Comparison of ENCODE assay signal across 8 mouse cellular contexts in the genomic region with DNA sequence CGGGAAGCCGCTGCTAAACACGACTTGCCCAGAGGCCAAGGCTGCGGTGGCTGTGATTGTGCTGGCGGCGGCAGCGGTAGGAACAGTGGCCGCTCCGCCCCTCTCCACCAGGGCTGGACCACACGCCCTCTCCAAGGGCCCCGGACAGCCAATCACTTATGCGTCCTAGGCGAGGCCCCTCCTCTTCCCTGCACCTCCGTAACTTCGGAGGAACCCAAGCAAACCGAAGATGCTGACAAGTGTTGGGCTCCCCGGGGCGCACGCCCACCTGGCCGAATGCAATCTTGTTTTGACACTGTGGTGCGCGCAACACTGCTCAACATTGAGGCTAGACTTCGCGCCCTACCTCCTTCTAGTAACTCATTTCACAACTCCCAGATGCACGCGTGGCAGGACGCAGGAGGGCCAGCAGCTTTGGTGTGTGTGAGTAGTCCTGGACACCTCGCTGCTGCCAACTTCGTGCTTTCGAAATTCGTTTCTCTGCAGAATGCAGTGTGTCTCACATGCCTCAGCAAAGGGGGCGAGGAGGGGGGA. TPM values are rescaled to one million over a fixed set of nuclear protein-coding genes. Genes with fewer than 3 reads are reported as not detected.
A peak's percentile ranks its signal among the peaks of the same experiment; 100 is the strongest.
DNase-seq lines count a peak whose midpoint lies in the region; ATAC-seq and TF ChIP-seq lines count a peak whose summit lies in the region.

Gene Tll2 (minus strand): TSS at position 25 of the 534 bp plus-strand sequence.

- no peak for TF ChIP-seq POLR2A in olfactory bulb, adult 2 months (IDR thresholded peaks at IDR 0.05; ENCODE audit: insufficient read depth, low read depth, low read length)

- 1% methylated on average over 32 of the region's 32 CpGs for WGBS in heart, embryonic 16.5 days
- WGBS in kidney, embryonic 16.5 days = 1% methylated on average over 31 of the region's 32 CpGs
- WGBS in lung, embryonic 15.5 days = under 1% methylated on average over 32 of the region's 32 CpGs
- under 1% methylated on average over 32 of the region's 32 CpGs for WGBS in olfactory bulb, adult 2 months

- H3K4me1 ChIP-seq in heart, embryonic 16.5 days (ENCODE audit: control insufficient read depth, insufficient read depth, low read length) = peaks cover 6% of the 10 kb centered on the region
- peaks cover 15% of the 10 kb centered on the region for H3K4me1 ChIP-seq in kidney, embryonic 16.5 days (ENCODE audit: insufficient read depth, low read length)
- H3K4me1 ChIP-seq in lung, embryonic 15.5 days = peaks cover 15% of the 10 kb centered on the region
- peaks cover 15% of the 10 kb centered on the region for H3K4me1 ChIP-seq in olfactory bulb, adult 2 months (ENCODE audit: control insufficient read depth, insufficient read depth, low read length)

- DNase-seq in 3134 (ENCODE audit: extremely low read depth, insufficient read length, low spot score) = peak; percentile 26
- peak; percentile 18 for DNase-seq in fibroblast of lung, adult 2 months (ENCODE audit: low read depth)
- DNase-seq in thymus, postnatal 36 days = peak; percentile 35 to 50

- peak within 1 kb of the TSS; percentile 55 for H3K4me3 ChIP-seq in heart, embryonic 16.5 days (ENCODE audit: low read length)
- peak within 1 kb of the TSS; percentile 37 for H3K4me3 ChIP-seq in kidney, embryonic 16.5 days (ENCODE audit: low read length)
- H3K4me3 ChIP-seq in lung, embryonic 15.5 days = peak within 1 kb of the TSS; percentile 36
- H3K4me3 ChIP-seq in olfactory bulb, adult 2 months (ENCODE audit: insufficient read depth, low read depth, low read length) = peak within 1 kb of the TSS; percentile 24

- peaks cover 28% of the 10 kb centered on the region for H3K27me3 ChIP-seq in heart, embryonic 16.5 days (ENCODE audit: control insufficient read depth, insufficient read depth, low read length)
- H3K27me3 ChIP-seq in kidney, embryonic 16.5 days (ENCODE audit: insufficient read depth, low read length) = peaks cover 49% of the 10 kb centered on the region
- H3K27me3 ChIP-seq in lung, embryonic 15.5 days = peaks cover 42% of the 10 kb centered on the region

- peak within 1 kb of the TSS; percentile 60 for H3K9ac ChIP-seq in heart, embryonic 16.5 days (ENCODE audit: low read length)
- H3K9ac ChIP-seq in kidney, embryonic 16.5 days (replicated peaks; ENCODE audit: low read length) = peak within 1 kb of the TSS; percentile 22
- no peak within 1 kb of the TSS for H3K9ac ChIP-seq in lung, embryonic 15.5 days

- H3K4me2 ChIP-seq in heart, embryonic 16.5 days (ENCODE audit: low read depth, low read length) = peak within 1 kb of the TSS; percentile 90
- H3K4me2 ChIP-seq in kidney, embryonic 16.5 days (replicated peaks; ENCODE audit: low read depth, low read length) = peak within 1 kb of the TSS; percentile 63
- H3K4me2 ChIP-seq in lung, embryonic 15.5 days = peak within 1 kb of the TSS; percentile 86

- ATAC-seq in activated CD4-positive, CD25-positive, alpha-beta regulatory T cell, adult 4 months = peak; percentile 36
- peak; percentile 90 for ATAC-seq in heart, embryonic 16.5 days (replicated peaks; ENCODE audit: extremely low read depth, insufficient read depth, low FRiP score)
- ATAC-seq in kidney, embryonic 16.5 days (ENCODE audit: low FRiP score, low TSS enrichment) = peak; percentile 97
- peak; percentile 89 for ATAC-seq in lung, embryonic 15.5 days (ENCODE audit: borderline replicate concordance, extremely low read depth, low FRiP score, low TSS enrichment)

- TF ChIP-seq CTCF in olfactory bulb, adult 2 months (IDR thresholded peaks at IDR 0.05; ENCODE audit: insufficient read depth, low read depth, low read length) = no peak

- H3K36me3 ChIP-seq in heart, embryonic 16.5 days (ENCODE audit: control insufficient read depth, insufficient read depth) = peaks cover 7% of the 10 kb centered on the region; the same call in 1 of the 2 replicates
- no peaks in the 10 kb centered on the region; the same call in 1 of the 2 replicates for H3K36me3 ChIP-seq in kidney, embryonic 16.5 days (ENCODE audit: insufficient read depth, low read length)
- peaks cover 6% of the 10 kb centered on the region; the same call in 1 of the 2 replicates for H3K36me3 ChIP-seq in lung, embryonic 15.5 days

- H3K27ac ChIP-seq in heart, embryonic 16.5 days (ENCODE audit: low read length) = no peak within 1 kb of the TSS
- H3K27ac ChIP-seq in kidney, embryonic 16.5 days (ENCODE audit: low read length) = no peak within 1 kb of the TSS
- H3K27ac ChIP-seq in lung, embryonic 15.5 days = no peak within 1 kb of the TSS
- no peak within 1 kb of the TSS for H3K27ac ChIP-seq in olfactory bulb, adult 2 months (ENCODE audit: insufficient read depth, low read depth, low read length)

- H3K9me3 ChIP-seq in heart, embryonic 16.5 days (replicated peaks; ENCODE audit: control insufficient read depth, low read length) = no peaks in the 10 kb centered on the region
- no peaks in the 10 kb centered on the region for H3K9me3 ChIP-seq in kidney, embryonic 16.5 days (ENCODE audit: low read length)
- H3K9me3 ChIP-seq in lung, embryonic 15.5 days = no peaks in the 10 kb centered on the region

RNA-seq across cellular contexts. Expression of gene Tll2, which starts in this region (rescaled TPM):
- not detected for polyA plus RNA-seq in activated CD4-positive, CD25-positive, alpha-beta regulatory T cell, adult 4 months (2017; shearing (Covaris generic))
- 0.12 and 0.20 TPM in 2 replicates for polyA plus RNA-seq in heart, embryonic 16.5 days (2015; fragmentation: Nextera tagmentation; extraction: Ambion mirVana)
- polyA plus RNA-seq in kidney, embryonic 16.5 days (2015; fragmentation: Nextera tagmentation; extraction: Ambion mirVana) = 0.06 TPM in 1 of 2 replicates, not detected in the other
- polyA plus RNA-seq in lung, embryonic 15.5 days (2015; fragmentation: Nextera tagmentation; extraction: Ambion mirVana) = not detected in 2 replicates
- polyA plus RNA-seq in olfactory bulb, adult 2 months (2012; ENCODE audit: insufficient read depth, insufficient read length, low replicate concordance, missing spikeins) = not detected in 2 replicates

Comparison
In these comparisons a context has a peak if more than half of its experiments do, and no peak if none do; other contexts are left out.
1. Peak in ATAC-seq in activated CD4-positive, CD25-positive, alpha-beta regulatory T cell, adult 4 months; RNA of the gene not detected or under 1 TPM.
2. Peak in ATAC-seq, H3K4me3 ChIP-seq, H3K9ac ChIP-seq and H3K4me2 ChIP-seq in heart, embryonic 16.5 days; RNA of the gene not detected or under 1 TPM.
3. Peak in ATAC-seq, H3K4me3 ChIP-seq, H3K9ac ChIP-seq and H3K4me2 ChIP-seq in kidney, embryonic 16.5 days; RNA of the gene not detected or under 1 TPM.
4. Peak in ATAC-seq, H3K4me3 ChIP-seq and H3K4me2 ChIP-seq in lung, embryonic 15.5 days; RNA of the gene not detected or under 1 TPM.
5. ATAC-seq: peak in every context shown above with its lines; median percentile 97 in kidney, embryonic 16.5 days; 90 in heart, embryonic 16.5 days; 89 in lung, embryonic 15.5 days; 36 in activated CD4-positive, CD25-positive, alpha-beta regulatory T cell, adult 4 months.